Mouse (Mus musculus): ENCODE data around the gene Taldo1.
A peak's percentile ranks its signal among the peaks of the same experiment; 100 is the strongest.

DNA sequence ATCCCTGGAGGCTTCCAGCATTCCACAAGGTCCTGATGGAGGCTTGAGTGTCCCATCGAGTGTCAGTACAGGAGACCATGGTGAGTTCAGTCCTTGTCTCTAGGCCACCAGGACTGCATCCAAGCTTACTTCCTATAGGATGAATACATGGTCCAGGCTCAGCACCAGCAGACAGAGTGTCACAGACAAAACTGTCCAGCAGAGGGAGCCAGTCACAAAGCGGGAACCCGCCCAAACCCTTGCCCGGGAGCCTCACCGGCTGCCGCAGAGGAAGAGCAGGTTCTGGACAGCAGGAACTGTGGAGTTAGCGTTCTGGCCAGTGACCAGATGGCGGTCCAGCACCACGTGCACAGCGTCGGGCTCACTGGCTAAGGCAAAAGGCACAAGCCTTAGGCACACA lies 16.8 kb downstream of the Taldo1 start:
- TF ChIP-seq CTCF (IDR thresholded peaks at IDR 0.05; ENCODE audit: low read depth), result peak; percentile 98
- no peak for TF ChIP-seq EP300 (IDR thresholded peaks at IDR 0.05; ENCODE audit: low read depth)
